Mouse (Mus musculus) liver, embryonic 13.5 days (tissue): ENCODE results near the gene Zfp827. TPM values are rescaled to one million over a fixed set of nuclear protein-coding genes. Genes with fewer than 3 reads are reported as not detected.

Experiments
- ATAC-seq: fragments of 200-750 bp; cut with Nextera tagmentation; 2 replicates; pipeline ENCODE4 v1.8.0; 2017; ENCODE audit warnings: low read depth, mild to moderate bottlenecking, moderate number of reproducible peaks, moderate library complexity
- DNase-seq: peaks from one replicate; pipeline ENCODE4 v3.0.0; 2022
- H3K27ac ChIP-seq: fragments of 300-500 bp; sonication (generic); 2 replicates; pipeline ENCODE4 v1.5.1; 2015; ENCODE audit warnings: moderate library complexity, mild to moderate bottlenecking, inconsistent platforms
- H3K27me3 ChIP-seq: fragments of 300-500 bp; sonication (generic); 2 replicates; pipeline ENCODE4 v1.6.1; 2015; ENCODE audit warnings: mild to moderate bottlenecking, inconsistent platforms
- H3K36me3 ChIP-seq: fragments of 300-500 bp; sonication (generic); 2 replicates; pipeline ENCODE4 v1.6.1; 2015; ENCODE audit warnings: mild to moderate bottlenecking, inconsistent platforms
- H3K4me1 ChIP-seq: fragments of 300-500 bp; sonication (generic); replicated peaks from 2 replicates; pipeline ENCODE4 v1.6.1; 2015; ENCODE audit warnings: inconsistent platforms
- H3K4me2 ChIP-seq: fragments of 300-500 bp; sonication (generic); 2 replicates; pipeline ENCODE4 v1.6.1; 2015; ENCODE audit warnings: inconsistent platforms, mild to moderate bottlenecking, moderate library complexity
- H3K4me3 ChIP-seq: fragments of 300-500 bp; sonication (generic); replicated peaks from 2 replicates; pipeline ENCODE4 v1.5.1; 2015; ENCODE audit warnings: mild to moderate bottlenecking, inconsistent platforms
- H3K9ac ChIP-seq: fragments of 300-500 bp; sonication (generic); 2 replicates; pipeline ENCODE4 v1.6.1; 2015; ENCODE audit warnings: mild to moderate bottlenecking, inconsistent platforms
- H3K9me3 ChIP-seq: fragments of 300-500 bp; sonication (generic); replicated peaks from 2 replicates; pipeline ENCODE4 v1.6.1; 2016; ENCODE audit warnings: inconsistent platforms
- WGBS: fragments of 180-500 bp; shearing (Covaris S2); methylation state at CpG from one replicate; pipeline ENCODE4 v1.1.7; 2015; ENCODE audit not compliant: insufficient replicate concordance; 5-methylcytosine and 5-hydroxymethylcytosine counted together
- polyA plus RNA-seq: library from polyadenylated mRNA; unstranded; fragments of >200 nt; fragmentation: Nextera tagmentation; extraction: Ambion mirVana; gene quantifications from 2 replicates; pipeline ENCODE4 v1.2.1, GENCODE M21; 2015

Gene Zfp827
- polyA plus RNA-seq, 1 experiment from 2014 or later, result 0.50 TPM

GRCm38 (mm10) chr8:79084359-79084820 lies 56.2 kb downstream of the Zfp827 start:
- Histone ChIP-seq H3K9me3 (no peaks in the 10 kb centered on the region), H3K27me3 (no peaks in the 10 kb centered on the region), H3K4me3 (no peak overlapping the region), H3K27ac (no peak overlapping the region), H3K4me1 (peaks cover 4% of the 10 kb centered on the region; the same call in 1 of the 2 replicates), H3K9ac (no peak overlapping the region), H3K36me3 (no peaks in the 10 kb centered on the region), H3K4me2 (no peak overlapping the region)
- ATAC-seq, result no peak
- DNase-seq, result no peak
- WGBS, result 64% methylated on average over 3 of the region's 3 CpGs

- Histone ChIP-seq H3K9me3 (no peaks in the 10 kb centered on the region; the same call in 1 of the 2 replicates), H3K4me2 (no peak overlapping the region), H3K27me3 (no peaks in the 10 kb centered on the region), H3K4me1 (no peaks in the 10 kb centered on the region), H3K27ac (no peak overlapping the region), H3K9ac (no peak overlapping the region), H3K4me3 (no peak overlapping the region), H3K36me3 (no peaks in the 10 kb centered on the region)
- DNase-seq (no peak), ATAC-seq (no peak)
- WGBS, result 81% methylated on average over 4 of the region's 4 CpGs
Measured at GRCm38 (mm10) chr8:79094422-79094821, 66.2 kb downstream of the Zfp827 start.

GRCm38 (mm10) chr8:79095162-79095561 lies 66.9 kb downstream of the Zfp827 start:
- H3K9me3 ChIP-seq, result no peaks in the 10 kb centered on the region; the same call in 1 of the 2 replicates
- H3K9ac ChIP-seq, result no peak overlapping the region
- H3K36me3 ChIP-seq, result no peaks in the 10 kb centered on the region
- WGBS, result 71% methylated on average over 7 of the region's 7 CpGs
- no peak overlapping the region for H3K27ac ChIP-seq
- H3K4me1 ChIP-seq, result no peaks in the 10 kb centered on the region
- no peak overlapping the region for H3K4me2 ChIP-seq
- no peaks in the 10 kb centered on the region for H3K27me3 ChIP-seq
- no peak for ATAC-seq
- DNase-seq, result no peak
- H3K4me3 ChIP-seq, result no peak overlapping the region

- Histone ChIP-seq H3K36me3 (no peaks in the 10 kb centered on the region), H3K9ac (no peak overlapping the region), H3K27ac (no peak overlapping the region), H3K4me3 (no peak overlapping the region), H3K9me3 (no peaks in the 10 kb centered on the region; the same call in 1 of the 2 replicates), H3K27me3 (no peaks in the 10 kb centered on the region), H3K4me1 (no peaks in the 10 kb centered on the region), H3K4me2 (no peak overlapping the region)
- ATAC-seq (no peak), DNase-seq (no peak)
- 66% methylated on average over 11 of the region's 11 CpGs for WGBS
Measured at GRCm38 (mm10) chr8:79096970-79097369, 68.7 kb downstream of the Zfp827 start.

- WGBS, result 56% methylated on average over 4 of the region's 4 CpGs
- no peak overlapping the region for H3K4me2 ChIP-seq
- H3K4me1 ChIP-seq, result peaks cover 19% of the 10 kb centered on the region
- no peaks in the 10 kb centered on the region for H3K27me3 ChIP-seq
- H3K27ac ChIP-seq, result no peak overlapping the region
- no peaks in the 10 kb centered on the region for H3K36me3 ChIP-seq
- H3K9ac ChIP-seq, result no peak overlapping the region
- no peaks in the 10 kb centered on the region; the same call in 1 of the 2 replicates for H3K9me3 ChIP-seq
- ATAC-seq, result no peak
- DNase-seq, result no peak
- H3K4me3 ChIP-seq, result no peak overlapping the region
Measured at GRCm38 (mm10) chr8:79102707-79103106, 74.5 kb downstream of the Zfp827 start.

- Histone ChIP-seq H3K4me3 (no peak overlapping the region), H3K27me3 (no peaks in the 10 kb centered on the region), H3K36me3 (no peaks in the 10 kb centered on the region), H3K4me2 (no peak overlapping the region), H3K4me1 (peaks cover 19% of the 10 kb centered on the region), H3K27ac (no peak overlapping the region), H3K9ac (no peak overlapping the region), H3K9me3 (no peaks in the 10 kb centered on the region)
- DNase-seq (no peak), ATAC-seq (no peak)
- 67% methylated on average over 14 of the region's 14 CpGs for WGBS
Measured at GRCm38 (mm10) chr8:79103185-79103878, 75.1 kb downstream of the Zfp827 start.

GRCm38 (mm10) chr8:79103923-79104580 lies 75.8 kb downstream of the Zfp827 start:
- Histone ChIP-seq H3K4me2 (no peak overlapping the region), H3K4me3 (no peak overlapping the region), H3K9me3 (no peaks in the 10 kb centered on the region), H3K36me3 (no peaks in the 10 kb centered on the region), H3K27ac (no peak overlapping the region), H3K4me1 (peaks cover 19% of the 10 kb centered on the region), H3K9ac (no peak overlapping the region), H3K27me3 (no peaks in the 10 kb centered on the region)
- ATAC-seq (no peak), DNase-seq (no peak)
- 55% methylated on average over 9 of the region's 9 CpGs for WGBS

GRCm38 (mm10) chr8:79104634-79105033 lies 76.4 kb downstream of the Zfp827 start:
- no peak for ATAC-seq
- no peak for DNase-seq
- WGBS, result 68% methylated on average over 9 of the region's 9 CpGs
- Histone ChIP-seq H3K27me3 (no peaks in the 10 kb centered on the region), H3K9me3 (no peaks in the 10 kb centered on the region), H3K9ac (no peak overlapping the region), H3K4me3 (no peak overlapping the region), H3K4me1 (peaks cover 19% of the 10 kb centered on the region), H3K36me3 (no peaks in the 10 kb centered on the region), H3K4me2 (no peak overlapping the region), H3K27ac (no peak overlapping the region)

- ATAC-seq (no peak), DNase-seq (no peak)
- no peaks in the 10 kb centered on the region for H3K36me3 ChIP-seq
- peaks cover 19% of the 10 kb centered on the region for H3K4me1 ChIP-seq
- 69% methylated on average over 10 of the region's 10 CpGs for WGBS
- no peak overlapping the region for H3K4me3 ChIP-seq
- no peak overlapping the region for H3K27ac ChIP-seq
- no peaks in the 10 kb centered on the region for H3K27me3 ChIP-seq
- H3K9me3 ChIP-seq, result no peaks in the 10 kb centered on the region
- no peak overlapping the region for H3K9ac ChIP-seq
- no peak overlapping the region for H3K4me2 ChIP-seq
Measured at GRCm38 (mm10) chr8:79105186-79105585, 76.9 kb downstream of the Zfp827 start.

- Histone ChIP-seq H3K36me3 (no peaks in the 10 kb centered on the region), H3K9me3 (no peaks in the 10 kb centered on the region), H3K4me3 (no peak overlapping the region), H3K4me1 (no peaks in the 10 kb centered on the region), H3K27ac (no peak overlapping the region), H3K9ac (no peak overlapping the region), H3K27me3 (no peaks in the 10 kb centered on the region), H3K4me2 (no peak overlapping the region)
- ATAC-seq (no peak), DNase-seq (no peak)
- WGBS, result 66% methylated on average over 8 of the region's 8 CpGs
Measured at GRCm38 (mm10) chr8:79111461-79111860, 83.2 kb downstream of the Zfp827 start.

- no peaks in the 10 kb centered on the region for H3K36me3 ChIP-seq
- ATAC-seq, result peak; percentile 50; the same call in 1 of the 2 replicates
- WGBS, result 77% methylated on average over 18 of the region's 18 CpGs
Measured at GRCm38 (mm10) chr8:79112480-79112879, 84.2 kb downstream of the Zfp827 start.

More at GRCm38 (mm10) chr8:79112480-79112879, 84.2 kb downstream of the Zfp827 start:
- Histone ChIP-seq H3K9me3 (no peaks in the 10 kb centered on the region), H3K4me2 (no peak overlapping the region), H3K4me1 (no peaks in the 10 kb centered on the region), H3K27me3 (no peaks in the 10 kb centered on the region), H3K9ac (no peak overlapping the region), H3K27ac (no peak overlapping the region), H3K4me3 (no peak overlapping the region)
- DNase-seq, result no peak
